Mouse (Mus musculus): ENCODE results near the gene Cd84. TPM values are rescaled to one million over a fixed set of nuclear protein-coding genes. Genes with fewer than 3 reads are reported as not detected.
A peak's percentile ranks its signal among the peaks of the same experiment; 100 is the strongest.
"Not testable (repeated sequence)": the region's sequence is repeated elsewhere in the genome, so short reads cannot be mapped to it uniquely, and the experiment has no call there.

Gene Cd84
- 1 to 10 TPM; 2.2 to 4.5 TPM for total RNA-seq (2021)
- long read RNA-seq, experiment 1 = 0 reads
- long read RNA-seq, experiment 2 = 0 reads

DNA sequence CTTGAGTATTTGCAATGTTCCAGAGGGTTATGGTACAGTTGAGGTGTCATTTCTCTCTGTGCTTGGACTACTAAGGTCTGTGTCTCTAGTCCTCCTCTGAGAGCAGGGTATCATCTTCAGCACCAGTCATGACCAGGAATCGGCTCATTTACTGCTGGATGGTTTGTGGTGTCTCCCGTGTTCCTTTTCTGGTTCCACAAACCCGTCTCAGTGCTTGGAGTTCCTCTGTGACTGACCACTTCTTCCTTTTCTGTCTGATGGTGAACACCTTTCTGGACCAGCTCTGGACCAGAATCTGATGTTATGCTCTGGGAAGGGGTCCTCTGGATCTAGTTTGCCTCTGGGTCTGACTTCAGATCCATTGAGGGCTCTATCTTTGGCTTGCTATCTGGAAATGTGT lies at the start of gene Cd84:
Gene Cd84 (plus strand): TSS at position 210 of the 400 bp plus-strand sequence.
- DNase-seq = no peak

DNA sequence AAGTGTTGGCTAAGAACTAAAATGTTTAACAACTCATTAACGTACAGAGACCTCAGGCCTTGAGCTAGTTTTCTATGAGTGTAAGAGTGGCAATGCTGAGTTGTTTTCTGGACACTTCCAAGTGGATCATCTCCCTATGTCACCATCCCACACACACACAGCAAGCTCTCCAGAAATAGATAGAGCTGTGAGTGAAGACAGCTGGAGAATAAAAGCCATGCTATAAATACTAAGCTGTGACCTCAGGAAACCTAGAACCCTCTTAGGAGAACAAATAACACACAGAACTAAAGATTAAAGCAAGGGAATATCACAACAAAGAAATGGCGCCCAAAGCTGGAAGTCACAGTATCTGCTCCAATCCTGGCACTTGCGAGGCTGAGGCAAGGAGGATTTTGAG lies 48.0 kb upstream of the Cd84 start:
- no peak for DNase-seq

DNA sequence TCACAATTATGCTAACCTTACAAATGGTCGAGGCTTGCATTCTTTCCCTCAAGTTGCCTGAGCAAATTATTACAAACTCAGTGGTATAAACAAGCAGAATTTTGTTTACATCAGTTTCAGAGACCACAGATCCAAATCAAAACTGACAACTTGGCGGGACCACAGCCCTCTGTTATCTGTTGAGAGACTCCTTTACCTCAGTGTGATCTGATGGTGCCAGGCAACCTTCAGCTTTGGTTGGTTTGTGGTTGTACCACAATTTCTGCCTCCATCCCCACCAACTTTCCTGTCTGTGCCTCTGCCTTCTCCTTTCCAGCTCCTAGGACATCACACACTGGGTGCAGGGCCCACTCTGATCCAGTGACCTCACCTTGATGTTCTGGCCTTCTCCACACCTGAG lies 43.3 kb upstream of the Cd84 start:
- no peak for DNase-seq

DNA sequence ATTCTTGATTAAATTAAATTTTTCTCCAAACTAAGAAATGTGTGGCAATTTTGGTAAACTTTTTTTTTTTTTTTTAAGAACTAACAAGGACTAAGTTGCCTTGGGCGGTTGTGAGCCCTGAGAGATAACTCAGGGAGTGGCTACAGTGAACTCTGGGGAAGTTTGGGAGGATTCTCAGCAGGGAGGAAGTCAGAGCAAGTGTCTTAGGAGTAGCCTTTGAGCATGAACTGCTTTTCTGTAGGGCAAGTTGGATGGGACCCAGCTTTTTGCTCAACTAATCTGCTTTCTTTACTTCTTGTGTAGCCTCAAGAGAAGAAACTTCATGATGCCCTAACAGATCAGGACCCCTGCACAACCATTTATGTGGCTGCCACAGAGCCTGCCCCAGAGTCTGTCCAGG lies 41.7 kb upstream of the Cd84 start:
- DNase-seq = no peak

DNA sequence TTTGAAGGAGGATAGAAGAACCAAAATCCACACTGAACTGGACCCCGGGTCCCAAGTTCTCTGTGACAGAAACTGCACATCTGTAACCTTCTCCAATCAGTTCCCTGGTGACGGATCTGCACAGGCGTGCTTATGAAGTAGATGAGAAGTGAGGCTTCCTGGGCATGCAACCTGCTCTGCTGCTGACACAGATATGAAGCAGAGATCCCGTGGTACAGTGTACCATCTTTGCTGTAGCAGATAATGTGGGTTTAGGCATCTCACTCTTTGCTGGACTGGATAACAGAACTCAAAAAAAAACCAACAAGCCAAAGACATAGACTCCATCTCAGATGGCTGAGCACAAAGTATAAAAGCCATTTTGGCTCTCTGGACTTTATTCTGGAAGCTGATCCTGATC lies 39.8 kb upstream of the Cd84 start:
- DNase-seq = no peak

DNA sequence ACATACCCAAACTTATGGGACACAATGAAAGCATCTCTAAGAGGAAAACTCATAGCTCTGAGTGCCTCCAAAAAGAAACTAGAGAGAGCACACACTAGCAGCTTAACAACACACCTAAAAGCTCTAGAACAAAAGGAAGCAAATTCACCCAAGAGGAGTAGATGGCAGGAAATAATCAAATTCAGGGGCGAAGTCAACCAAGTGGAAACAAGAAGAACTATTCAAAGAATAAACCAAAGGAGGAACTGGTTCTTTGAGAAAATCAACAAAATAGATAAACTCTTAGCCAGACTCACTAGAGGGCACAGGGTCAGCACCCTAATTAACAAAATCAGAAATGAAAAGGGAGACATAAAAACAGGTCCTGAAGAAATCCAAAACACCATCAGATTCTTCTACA lies 28.4 kb upstream of the Cd84 start:
- not testable (repeated sequence) for DNase-seq

DNA sequence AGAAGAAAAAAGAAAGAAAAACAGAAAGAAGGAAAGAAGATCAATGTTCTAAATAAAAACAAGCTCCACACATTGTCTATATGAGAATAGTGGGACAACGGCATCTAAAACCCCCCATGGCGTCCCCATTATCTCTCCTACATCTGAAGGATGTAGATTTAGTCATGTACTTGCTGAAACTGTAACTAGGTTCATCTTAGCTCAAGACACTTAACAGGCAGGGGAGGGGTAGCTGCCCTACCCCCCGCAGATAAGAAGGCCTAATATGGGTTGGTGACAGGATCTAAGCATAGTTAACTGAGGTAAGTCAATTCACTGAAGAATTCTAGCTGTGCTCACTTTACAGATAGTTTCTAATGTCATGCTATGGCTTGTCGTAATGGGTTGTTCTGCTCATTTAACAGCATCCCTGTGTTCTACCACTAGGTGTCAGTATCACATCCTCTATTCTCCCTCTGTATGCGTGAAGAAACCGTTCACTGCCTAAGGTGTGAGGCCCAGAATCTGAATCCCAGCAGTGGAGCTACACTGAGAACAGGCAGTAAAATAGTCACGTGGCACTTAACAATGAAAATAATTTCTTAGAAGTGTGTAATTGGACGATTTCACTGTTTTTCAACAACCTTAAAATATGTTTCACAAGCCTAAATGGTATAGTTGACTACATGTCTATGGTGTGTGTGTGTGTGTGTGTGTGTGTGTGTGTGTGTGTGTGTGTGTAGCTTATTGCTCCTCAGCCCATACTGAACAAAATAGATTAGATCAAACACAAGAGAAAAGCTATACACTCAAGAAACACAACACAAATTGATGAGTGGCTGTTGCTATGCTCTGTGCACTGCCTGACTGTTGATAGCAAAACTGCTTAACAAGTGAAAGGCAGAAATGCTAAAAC lies 23.7 kb upstream of the Cd84 start:
- peak in 1 of 2 experiments; percentile 7 for DNase-seq

DNA sequence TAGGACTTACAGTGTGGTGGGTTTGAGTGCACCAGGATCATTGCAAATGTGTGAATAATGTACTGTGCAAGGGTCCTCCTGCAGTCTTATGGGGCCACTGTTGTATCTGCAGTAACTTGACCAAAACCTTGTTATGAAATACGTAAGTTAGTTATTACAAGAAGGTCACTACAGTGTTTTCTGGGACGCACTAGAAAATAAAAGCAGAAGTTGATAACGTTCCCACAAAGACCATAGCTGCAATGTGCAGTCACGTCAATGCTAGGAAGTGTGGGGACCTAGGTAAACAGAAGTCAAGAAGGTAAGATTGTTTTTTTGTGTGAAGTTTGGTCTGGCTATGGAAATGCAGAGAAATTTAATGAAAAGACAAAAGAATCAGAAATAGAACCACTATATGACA lies 22.5 kb upstream of the Cd84 start:
- DNase-seq = no peak

DNA sequence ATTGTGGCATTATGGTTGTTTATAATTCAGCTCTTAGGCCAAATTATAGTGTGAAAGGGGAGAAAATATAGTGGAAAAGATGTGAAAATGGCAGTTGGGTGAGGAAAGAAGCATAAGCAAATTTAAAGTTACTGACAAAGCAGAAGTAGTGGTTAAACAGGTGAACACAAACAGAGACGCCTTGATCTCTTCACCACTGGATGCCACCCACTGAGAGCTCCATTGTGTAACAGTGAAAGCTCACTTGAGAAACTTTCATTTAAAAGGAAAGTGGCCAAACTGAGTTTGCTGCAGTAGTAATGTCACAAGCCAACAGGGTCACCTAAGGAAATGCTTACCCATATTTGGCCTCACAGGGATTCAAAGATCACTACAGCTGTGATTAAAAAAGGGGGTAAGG lies 18.2 kb upstream of the Cd84 start:
- DNase-seq = no peak

DNA sequence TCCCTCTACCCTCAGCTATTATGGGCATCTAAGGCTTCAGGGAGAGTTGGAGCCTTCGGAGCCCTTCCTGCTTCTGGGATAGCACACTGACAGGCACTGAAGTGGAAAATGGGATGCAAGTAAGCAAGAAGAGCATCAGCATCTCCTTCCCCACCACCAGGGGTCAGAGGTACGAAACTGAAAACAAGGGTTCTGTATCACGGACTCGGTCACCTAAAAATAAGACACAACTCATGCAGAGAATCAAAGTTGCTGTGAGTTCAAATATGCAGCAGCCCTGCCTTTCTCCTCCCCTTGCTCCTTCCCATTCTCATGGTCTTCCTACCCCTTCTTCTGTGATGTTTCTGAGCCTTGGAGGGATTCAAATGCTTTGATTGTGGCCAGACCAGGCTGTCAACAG lies 14.0 kb upstream of the Cd84 start:
- no peak for DNase-seq

DNA sequence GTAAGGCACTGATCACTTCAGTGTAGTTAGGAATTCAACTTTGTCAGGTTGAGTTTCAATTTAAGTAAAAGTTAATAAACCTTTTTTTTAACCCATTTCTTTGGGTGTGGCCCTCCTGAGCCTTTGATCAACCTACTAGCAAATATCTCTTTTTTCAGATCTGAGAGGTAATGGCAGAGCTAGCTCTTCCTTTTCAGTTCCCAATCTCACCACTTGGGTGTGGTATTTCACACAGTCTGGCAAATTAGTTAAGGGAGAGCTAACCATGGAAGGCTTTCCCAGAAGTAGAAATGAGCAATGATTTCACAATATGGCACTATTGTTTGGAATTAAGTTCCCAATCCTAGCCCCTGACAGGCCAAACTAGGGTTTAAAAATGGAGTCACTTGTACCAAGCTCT lies 13.3 kb upstream of the Cd84 start:
- DNase-seq = peak in 1 of 2 experiments; percentile 2

DNA sequence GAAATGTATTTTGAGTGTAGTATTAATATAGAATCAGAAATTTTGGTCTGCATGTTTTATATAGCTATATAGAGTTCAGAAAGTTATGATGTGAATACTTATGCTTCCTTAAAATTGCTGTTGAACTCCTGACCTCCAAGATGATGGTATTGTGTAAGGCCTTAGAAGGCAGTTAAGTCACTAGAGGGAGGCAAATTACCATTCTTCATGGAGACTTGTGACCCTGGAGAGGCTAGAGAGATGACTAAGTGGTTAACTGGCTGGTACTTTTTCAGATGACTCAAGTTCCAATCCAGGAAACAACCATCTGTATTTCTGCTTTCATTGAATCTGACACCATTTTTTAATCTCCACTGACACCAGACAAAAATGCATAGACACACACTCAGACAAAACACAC lies 11.8 kb upstream of the Cd84 start:
- DNase-seq = no peak

DNA sequence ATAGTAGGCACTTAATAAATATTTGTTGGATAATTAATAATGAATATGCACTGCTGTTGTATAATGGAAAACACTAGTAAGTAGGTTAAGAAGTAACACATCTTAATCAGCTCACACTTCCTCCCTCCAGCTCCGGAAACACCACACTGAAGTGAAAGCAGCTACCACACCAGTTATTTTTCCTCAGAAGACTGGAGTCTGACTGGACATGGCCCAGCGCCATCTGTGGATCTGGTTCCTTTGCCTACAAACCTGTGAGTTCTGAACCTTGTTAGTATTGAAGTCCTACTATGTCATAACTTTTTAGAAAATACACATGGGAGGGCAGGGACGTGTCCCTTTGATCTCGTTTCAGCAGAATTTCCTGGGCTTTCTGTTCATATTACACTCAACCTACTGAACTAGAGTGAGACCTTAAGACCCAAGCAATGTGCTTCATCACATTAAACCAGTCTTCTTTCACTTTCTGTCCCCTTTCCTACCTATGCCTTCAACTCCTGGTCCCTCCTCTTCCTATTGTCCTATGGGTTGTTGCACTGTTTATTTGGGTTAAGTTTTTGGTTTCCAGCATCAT lies 1.0 kb downstream of the Cd84 start:
- DNase-seq = peak in 1 of 2 experiments; percentile 9

DNA sequence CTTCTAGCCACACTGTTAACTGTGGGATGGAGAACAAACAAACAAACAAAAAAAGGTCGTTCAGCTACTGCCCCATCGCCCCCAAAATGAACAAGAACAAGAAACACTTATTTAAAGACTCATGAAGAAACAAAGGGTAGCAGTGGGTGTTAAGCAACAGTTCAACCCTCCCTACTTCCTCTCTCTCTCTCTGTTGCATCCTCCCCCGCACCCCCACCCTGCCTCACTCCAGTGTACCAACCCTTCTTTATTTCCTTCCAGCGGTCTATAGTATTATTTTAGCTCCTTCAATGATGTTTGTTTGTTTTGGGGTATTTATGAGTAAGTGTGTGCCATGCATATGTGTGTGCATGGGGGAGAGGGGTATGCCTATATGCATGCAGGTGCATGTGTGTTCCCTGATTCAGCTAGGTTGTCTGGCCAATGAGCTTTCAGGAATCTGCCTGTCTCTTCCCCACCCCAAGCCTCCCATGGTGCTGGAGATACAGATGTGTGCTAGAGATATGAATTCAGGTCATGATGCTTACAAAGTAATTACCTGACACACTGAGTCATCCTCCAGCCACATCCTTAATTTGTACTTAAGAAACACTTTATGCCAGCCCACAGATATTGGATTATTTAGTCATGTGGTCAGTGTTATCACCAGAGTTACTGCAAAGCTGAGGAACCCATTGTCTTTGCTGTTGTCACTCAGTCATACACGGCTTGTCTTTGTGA lies 5.7 kb downstream of the Cd84 start:
- DNase-seq = peak in 1 of 2 experiments; percentile 7

DNA sequence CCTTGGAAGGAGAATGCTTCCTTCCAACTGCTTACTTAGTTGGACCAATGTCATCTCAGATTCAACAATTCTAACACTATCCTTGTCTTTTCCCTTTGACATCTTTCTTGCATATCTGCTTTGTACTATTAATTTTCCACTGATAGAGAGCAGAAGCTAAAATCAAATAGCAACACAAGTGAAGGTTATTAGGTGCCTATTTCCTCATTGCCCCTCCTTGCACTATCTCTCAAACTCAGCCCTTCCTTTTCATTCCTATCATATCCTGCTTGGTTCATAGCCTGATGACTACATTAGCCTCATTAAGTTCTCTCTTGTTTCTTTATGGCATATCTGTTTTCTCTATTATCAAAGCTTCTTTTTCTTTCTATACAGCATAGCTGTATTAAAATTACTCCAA lies 8.7 kb downstream of the Cd84 start:
- no peak for DNase-seq

DNA sequence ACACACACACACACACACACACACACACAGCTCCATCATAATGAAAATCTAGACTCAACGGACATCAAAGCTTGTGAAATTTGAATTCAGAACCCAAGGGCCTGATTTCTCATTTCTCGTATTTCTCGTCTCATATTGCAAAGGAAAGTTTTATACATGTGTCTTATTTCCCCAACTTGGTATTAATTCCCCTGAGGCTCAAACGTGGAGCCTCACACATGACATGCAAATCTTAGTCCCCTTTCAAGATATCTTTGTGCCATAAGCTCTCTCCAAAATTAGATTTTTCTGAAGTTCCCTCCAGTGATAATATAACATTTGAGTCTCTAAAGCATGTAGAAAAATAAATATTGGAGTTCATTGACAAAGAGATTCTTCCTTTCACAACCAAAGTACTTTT lies 9.3 kb downstream of the Cd84 start:
- DNase-seq = no peak

DNA sequence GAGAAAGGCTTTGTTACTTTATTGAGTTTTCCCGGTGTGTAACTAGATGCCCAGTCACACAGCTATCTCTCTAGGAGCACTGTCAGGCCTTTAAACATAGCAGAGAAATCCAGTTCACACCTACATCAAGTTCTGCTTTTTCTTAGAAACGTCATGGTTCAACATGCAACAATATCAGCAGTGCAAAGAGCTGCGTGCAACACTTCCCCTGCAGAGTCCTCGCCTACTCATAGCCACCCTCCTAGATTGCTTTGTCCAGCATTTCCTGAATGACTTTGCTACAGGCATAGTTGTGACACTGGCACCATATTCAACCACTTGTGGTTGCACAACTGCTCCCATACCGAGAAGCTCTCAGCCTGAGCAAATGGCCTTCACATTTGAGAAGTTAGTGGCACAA lies 10.0 kb downstream of the Cd84 start:
- peak; percentile 0 to 2 for DNase-seq

DNA sequence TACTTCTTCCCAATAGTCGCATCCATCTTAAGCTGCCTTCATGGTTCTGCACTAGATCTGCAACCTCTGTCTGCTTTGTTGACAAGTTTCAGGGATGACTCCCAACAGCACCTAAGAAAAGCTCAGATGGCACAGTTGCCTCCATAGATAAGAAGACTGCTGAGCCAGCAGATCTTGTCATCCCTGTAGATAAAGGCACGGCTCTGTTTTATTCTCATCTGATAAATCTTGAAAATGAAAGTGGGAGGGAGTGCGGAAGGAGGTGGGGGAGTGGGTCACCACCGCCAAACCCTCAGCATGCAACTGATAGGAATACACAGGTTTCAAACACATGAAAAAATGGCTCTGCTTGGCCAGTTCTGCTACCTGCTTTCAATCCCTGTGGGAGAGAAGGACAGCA lies 26.0 kb downstream of the Cd84 start:
- no peak for DNase-seq

DNA sequence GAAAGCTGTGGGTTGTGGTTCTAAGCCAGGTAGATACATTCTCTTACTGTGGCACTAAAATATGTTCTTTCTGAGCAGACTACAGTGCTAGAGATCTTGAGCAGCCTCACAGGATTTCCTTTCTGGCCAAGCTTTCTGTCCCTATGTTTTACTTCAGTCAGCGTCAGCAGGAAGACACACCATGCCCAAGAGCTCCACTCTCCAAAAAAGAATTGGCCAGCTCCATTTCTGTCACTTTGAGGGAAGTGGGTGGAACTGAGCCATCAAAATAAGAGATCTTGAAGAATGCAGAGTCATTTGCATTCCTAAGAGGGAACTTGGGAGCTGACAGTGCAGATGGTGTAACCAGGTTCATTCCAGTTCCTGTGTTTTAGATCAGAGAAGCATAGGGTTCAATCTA lies 47.5 kb downstream of the Cd84 start:
- no peak for DNase-seq

DNA sequence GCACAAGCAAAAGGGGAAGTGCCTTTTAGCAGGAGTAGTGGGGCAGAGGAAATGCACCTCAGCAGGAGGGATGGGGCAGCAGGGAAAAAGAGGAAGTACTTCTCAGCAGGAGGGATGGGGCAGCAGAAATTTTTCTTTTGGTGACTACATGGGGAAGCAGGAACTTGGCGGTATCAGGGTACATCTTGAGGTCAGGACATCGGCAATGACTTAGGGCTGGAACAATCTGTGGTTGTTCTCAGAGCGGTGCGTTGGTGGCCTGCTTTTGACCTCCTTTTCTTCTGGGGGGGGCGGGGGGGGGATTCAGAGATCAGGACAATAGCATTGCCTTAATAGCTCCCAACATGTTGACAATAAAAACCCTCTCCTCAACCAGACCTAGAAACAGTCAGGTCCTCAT lies 55.9 kb downstream of the Cd84 start, which contains the start of gene Gm10521:
Gene Gm10521 (plus strand): TSS at position 301 of the 400 bp plus-strand sequence.
- DNase-seq = not testable (repeated sequence)

DNA sequence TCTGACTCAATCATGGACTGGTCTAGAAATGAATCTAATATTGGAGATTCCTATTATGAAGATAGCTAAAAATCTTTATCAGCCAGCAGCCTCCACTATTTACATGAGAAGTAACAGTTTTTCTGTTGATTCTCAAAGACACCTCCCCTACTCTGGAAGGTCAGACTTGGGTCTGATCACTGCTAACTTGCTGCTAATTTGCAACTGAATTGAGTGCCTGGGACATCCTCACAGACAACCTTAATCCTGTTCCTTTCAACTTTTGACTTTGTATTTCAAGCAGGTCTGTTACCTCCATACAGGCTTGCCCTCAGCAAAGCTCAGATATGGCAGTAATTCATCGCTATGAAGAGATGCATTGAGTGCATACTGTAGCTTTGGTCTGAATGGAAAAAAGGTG lies 64.5 kb downstream of the Cd84 start:
- no peak for DNase-seq

DNA sequence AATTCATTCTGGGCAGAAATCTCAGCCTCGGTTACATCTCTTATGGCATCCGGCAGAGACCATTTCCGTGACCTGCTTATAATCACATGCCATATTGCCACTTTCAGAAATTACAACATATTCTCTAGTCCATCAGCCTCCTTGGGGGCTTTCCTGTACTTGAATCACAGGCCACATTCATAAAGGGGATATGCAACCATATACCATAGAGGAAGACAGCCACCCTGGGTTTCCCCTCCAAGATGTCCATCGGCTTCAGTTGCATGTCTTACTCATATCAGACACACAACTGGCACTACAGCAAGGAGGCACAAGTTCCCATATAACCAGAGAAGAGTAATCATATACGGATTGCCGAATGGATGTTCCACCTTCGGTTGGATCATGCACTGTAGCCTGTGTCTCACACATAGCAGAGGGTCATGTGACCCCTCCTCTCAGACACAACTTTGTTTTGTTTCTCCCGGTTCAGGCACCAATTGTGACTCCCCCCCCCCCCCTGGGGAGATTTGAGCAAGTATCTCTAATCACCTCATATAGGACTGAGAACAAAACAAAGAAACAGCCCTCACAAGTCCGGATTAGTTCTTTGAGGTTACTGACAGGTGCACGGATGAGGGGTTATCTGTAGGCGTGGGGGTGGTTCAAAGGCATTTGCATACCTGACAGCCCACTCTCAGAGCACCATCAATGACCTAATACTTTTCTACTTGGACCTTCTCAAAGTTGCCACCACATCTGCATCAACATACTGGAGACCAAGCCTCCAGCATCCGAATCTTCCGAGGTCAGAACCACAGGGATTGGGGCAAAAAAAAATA lies 76.4 kb downstream of the Cd84 start:
- no peak for DNase-seq

Data from adrenal gland, postnatal 36 days (tissue).